Mouse (Mus musculus) cerebellum, postnatal 4 days (tissue): Measurements from ENCODE around the gene Oas1h.
"Not testable (repeated sequence)": the region's sequence is repeated elsewhere in the genome, so short reads cannot be mapped to it uniquely, and the experiment has no call there.

Source experiments
- DNase-seq, 2 experiments: peaks; one replicate each; pipeline ENCODE4 v3.0.0; 2022; ENCODE audit warnings: low spot score in 2 of 2, mixed read lengths in 1 of 2

Gene Oas1h

GRCm38 (mm10) chr5:120861121-120861520, at the start of gene Oas1h:
Oas1h (plus strand) TSS chr5:120861421.
- no peak for DNase-seq

GRCm38 (mm10) chr5:120811951-120812819, 49.0 kb upstream of the Oas1h start, which contains the start of gene Oas1c:
Oas1c (minus strand) TSS chr5:120812514.
- peak in 1 of 2 experiments; percentile 59 for DNase-seq

- DNase-seq: no peak
These were observed 48.2 kb upstream of the Oas1h start for GRCm38 (mm10) chr5:120813023-120813422.

GRCm38 (mm10) chr5:120815949-120816348, 45.3 kb upstream of the Oas1h start:
- no peak for DNase-seq

- no peak for DNase-seq
These were observed 42.2 kb upstream of the Oas1h start for GRCm38 (mm10) chr5:120818999-120819398.

GRCm38 (mm10) chr5:120831031-120831430, 30.2 kb upstream of the Oas1h start:
- no peak for DNase-seq

- DNase-seq: no peak
These were observed 27.6 kb upstream of the Oas1h start for GRCm38 (mm10) chr5:120833335-120834280.

- peak in 1 of 2 experiments; percentile 62 for DNase-seq
These were observed 24.3 kb upstream of the Oas1h start for GRCm38 (mm10) chr5:120836731-120837585.

- DNase-seq: no peak
These were observed 16.5 kb upstream of the Oas1h start for GRCm38 (mm10) chr5:120844713-120845112.

GRCm38 (mm10) chr5:120847067-120847466, 14.2 kb upstream of the Oas1h start, which contains the start of gene Oas1f:
Oas1f (plus strand) TSS chr5:120847367.
- no peak for DNase-seq

GRCm38 (mm10) chr5:120849601-120850136, 11.6 kb upstream of the Oas1h start:
- DNase-seq: peak in 1 of 2 experiments; percentile 46

GRCm38 (mm10) chr5:120859241-120859640, 2.0 kb upstream of the Oas1h start:
- no peak for DNase-seq

- no peak for DNase-seq
These were observed 4.2 kb downstream of the Oas1h start for GRCm38 (mm10) chr5:120865336-120865860.

GRCm38 (mm10) chr5:120869436-120870015, 8.3 kb downstream of the Oas1h start:
- no peak for DNase-seq

GRCm38 (mm10) chr5:120870081-120870480, 8.9 kb downstream of the Oas1h start:
- no peak for DNase-seq

GRCm38 (mm10) chr5:120870782-120871181, 9.6 kb downstream of the Oas1h start:
- DNase-seq: no peak

- no peak for DNase-seq
These were observed 10.2 kb downstream of the Oas1h start for GRCm38 (mm10) chr5:120871469-120871868.

- not testable (repeated sequence) for DNase-seq
These were observed 15.6 kb downstream of the Oas1h start for GRCm38 (mm10) chr5:120876839-120877238.

- DNase-seq: not testable (repeated sequence)
These were observed 16.2 kb downstream of the Oas1h start for GRCm38 (mm10) chr5:120877407-120877806.

- not testable (repeated sequence) for DNase-seq
These were observed 17.6 kb downstream of the Oas1h start for GRCm38 (mm10) chr5:120878803-120879202.
